Mouse (Mus musculus) lung, postnatal 0 days (tissue): ENCODE results near the gene Col12a1.

Source experiments
- CTCF ChIP-seq: IDR thresholded peaks from 2 replicates; pipeline ENCODE4 v1.5.1; 2016; ENCODE audit warnings: antibody characterized with exemption, mild to moderate bottlenecking
- EP300 ChIP-seq: IDR thresholded peaks from 2 replicates; pipeline ENCODE4 v1.6.1; 2016; ENCODE audit warnings: antibody characterized with exemption, mild to moderate bottlenecking, control low read depth

- TF ChIP-seq CTCF (no peak), EP300 (no peak)
These were observed 29.3 kb downstream of the Col12a1 start for GRCm38 (mm10) chr9:79689342-79689741.
